Mouse (Mus musculus) liver, adult 2 months (tissue): ENCODE results near the gene Smg6.

ENCODE experiments used
- CTCF ChIP-seq: fragments of 200-500 bp; IDR thresholded peaks from 2 replicates; pipeline ENCODE4 v1.5.1; 2011; ENCODE audit warnings: low read depth, low read length, control low read depth
- POLR2A ChIP-seq: fragments of 200-500 bp; IDR thresholded peaks from 2 replicates; pipeline ENCODE4 v1.6.1; 2011; ENCODE audit warnings: low read length, control low read depth; ENCODE audit not compliant: insufficient read depth; ENCODE audit errors: extremely low read depth

DNA sequence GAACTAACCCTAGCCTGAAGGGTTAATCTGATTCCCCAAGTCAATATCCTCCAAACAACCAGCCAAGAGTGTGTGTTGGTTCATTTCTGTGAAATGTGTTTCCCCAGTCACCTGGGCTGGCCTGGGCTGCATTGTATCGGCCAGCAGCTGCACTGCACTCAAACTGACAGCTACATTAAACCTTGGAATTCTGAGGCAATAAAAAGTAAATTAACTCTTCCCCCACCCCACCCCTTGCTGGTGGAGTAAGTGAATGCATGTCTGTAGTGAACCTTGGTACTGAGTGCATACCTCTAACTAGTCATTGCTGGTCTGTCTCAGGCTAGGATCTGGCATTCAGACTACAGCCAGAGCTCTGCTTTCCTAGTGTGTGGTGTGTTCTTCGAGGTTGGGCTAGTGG lies 124.2 kb downstream of the Smg6 start:
- TF ChIP-seq CTCF (no peak), POLR2A (no peak)
